Mouse (Mus musculus) megakaryocyte, embryonic 14.5 days (primary cell): ENCODE measurements around the gene Abi3bp. TPM values are rescaled to one million over a fixed set of nuclear protein-coding genes. Genes with fewer than 3 reads are reported as not detected.

Experiments
- H3K27me3 ChIP-seq: replicated peaks from 2 replicates; pipeline ENCODE3; 2012; ENCODE audit warnings: inconsistent platforms
- H3K36me3 ChIP-seq: replicated peaks from 2 replicates; pipeline ENCODE3; 2012; ENCODE audit warnings: low read length, inconsistent platforms, mixed read lengths
- H3K4me1 ChIP-seq: 2 replicates; pipeline ENCODE4 v1.6.1; 2012; ENCODE audit warnings: inconsistent platforms
- H3K4me3 ChIP-seq: replicated peaks from 2 replicates; pipeline ENCODE3; 2012; ENCODE audit warnings: moderate library complexity, mild to moderate bottlenecking, inconsistent platforms
- H3K9me3 ChIP-seq: 2 replicates; pipeline ENCODE4 v1.6.1; 2012; ENCODE audit warnings: inconsistent platforms
- FLI1 ChIP-seq: IDR thresholded peaks from 2 replicates; pipeline ENCODE4 v1.6.1; 2012; ENCODE audit warnings: low read length, inconsistent platforms, mixed read lengths
- GATA1 ChIP-seq: IDR thresholded peaks from 3 replicates; pipeline ENCODE4 v1.6.1; 2012; ENCODE audit warnings: mixed read lengths, low read length, inconsistent platforms, borderline replicate concordance
- polyA plus RNA-seq: library from polyadenylated mRNA; stranded (reverse); fragments of >175 nt; gene quantifications from 2 replicates; pipeline ENCODE4 v1.2.3, GENCODE M21; 2012; ENCODE audit warnings: low replicate concordance; ENCODE audit not compliant: insufficient read depth

Abi3bp gene
- polyA plus RNA-seq, 1 experiment: not detected

GRCm38 (mm10) chr16:56602394-56602793, 124.7 kb downstream of the Abi3bp start:
- Histone ChIP-seq H3K4me3 (no peak overlapping the region), H3K4me1 (no peaks in the 10 kb centered on the region), H3K36me3 (no peaks in the 10 kb centered on the region)

GRCm38 (mm10) chr16:56610572-56610971, 132.9 kb downstream of the Abi3bp start:
- Histone ChIP-seq H3K9me3 (no peaks in the 10 kb centered on the region), H3K4me1 (no peaks in the 10 kb centered on the region), H3K4me3 (no peak overlapping the region), H3K36me3 (no peaks in the 10 kb centered on the region), H3K27me3 (no peaks in the 10 kb centered on the region)
- TF ChIP-seq GATA1: no peak
- TF ChIP-seq FLI1: no peak

More at GRCm38 (mm10) chr16:56602394-56602793, 124.7 kb downstream of the Abi3bp start:
- Histone ChIP-seq H3K27me3 (no peaks in the 10 kb centered on the region), H3K9me3 (no peaks in the 10 kb centered on the region)
- no peak for TF ChIP-seq FLI1
- no peak for TF ChIP-seq GATA1

- Histone ChIP-seq H3K27me3 (no peaks in the 10 kb centered on the region), H3K4me1 (no peaks in the 10 kb centered on the region), H3K36me3 (no peaks in the 10 kb centered on the region), H3K4me3 (no peak overlapping the region), H3K9me3 (no peaks in the 10 kb centered on the region)
- TF ChIP-seq FLI1: no peak
- no peak for TF ChIP-seq GATA1
These were observed 133.6 kb downstream of the Abi3bp start for GRCm38 (mm10) chr16:56611096-56611867.

- Histone ChIP-seq H3K4me3 (no peak overlapping the region), H3K27me3 (no peaks in the 10 kb centered on the region), H3K36me3 (no peaks in the 10 kb centered on the region), H3K9me3 (no peaks in the 10 kb centered on the region), H3K4me1 (no peaks in the 10 kb centered on the region)
- TF ChIP-seq FLI1 (no peak), GATA1 (no peak)
These were observed 160.9 kb downstream of the Abi3bp start for GRCm38 (mm10) chr16:56638544-56638943.

GRCm38 (mm10) chr16:56645251-56645650, 167.6 kb downstream of the Abi3bp start:
- H3K4me1 ChIP-seq: no peaks in the 10 kb centered on the region
- no peaks in the 10 kb centered on the region for H3K9me3 ChIP-seq
- no peaks in the 10 kb centered on the region for H3K36me3 ChIP-seq
- TF ChIP-seq GATA1 (no peak), FLI1 (no peak)
- H3K4me3 ChIP-seq: no peak overlapping the region
- H3K27me3 ChIP-seq: no peaks in the 10 kb centered on the region

- H3K9me3 ChIP-seq: no peaks in the 10 kb centered on the region
- H3K36me3 ChIP-seq: no peaks in the 10 kb centered on the region
- H3K4me3 ChIP-seq: no peak overlapping the region
- H3K4me1 ChIP-seq: no peaks in the 10 kb centered on the region
- TF ChIP-seq FLI1: no peak
- TF ChIP-seq GATA1: no peak
- no peaks in the 10 kb centered on the region for H3K27me3 ChIP-seq
These were observed 168.9 kb downstream of the Abi3bp start for GRCm38 (mm10) chr16:56646382-56647172.

- no peak for TF ChIP-seq GATA1
- TF ChIP-seq FLI1: no peak
- Histone ChIP-seq H3K27me3 (no peaks in the 10 kb centered on the region), H3K36me3 (no peaks in the 10 kb centered on the region), H3K9me3 (no peaks in the 10 kb centered on the region), H3K4me1 (no peaks in the 10 kb centered on the region), H3K4me3 (no peak overlapping the region)
These were observed 177.7 kb downstream of the Abi3bp start for GRCm38 (mm10) chr16:56655193-56655910.

GRCm38 (mm10) chr16:56658866-56659265, 181.2 kb downstream of the Abi3bp start:
- no peaks in the 10 kb centered on the region for H3K9me3 ChIP-seq
- no peaks in the 10 kb centered on the region for H3K4me1 ChIP-seq
- no peak for TF ChIP-seq GATA1
- no peak for TF ChIP-seq FLI1
- H3K27me3 ChIP-seq: no peaks in the 10 kb centered on the region
- H3K4me3 ChIP-seq: no peak overlapping the region
- H3K36me3 ChIP-seq: no peaks in the 10 kb centered on the region

- H3K9me3 ChIP-seq: 0 out of 2 replicates have a peak, but pooled peaks cover 3% of the 10 kb centered on the region
- H3K4me3 ChIP-seq: no peak overlapping the region
- H3K4me1 ChIP-seq: no peaks in the 10 kb centered on the region
- H3K27me3 ChIP-seq: no peaks in the 10 kb centered on the region
- TF ChIP-seq FLI1: no peak
- no peak for TF ChIP-seq GATA1
- H3K36me3 ChIP-seq: no peaks in the 10 kb centered on the region
These were observed 191.8 kb downstream of the Abi3bp start for GRCm38 (mm10) chr16:56669520-56669919.

- no peaks in the 10 kb centered on the region for H3K36me3 ChIP-seq
- no peak overlapping the region for H3K4me3 ChIP-seq
- no peak for TF ChIP-seq FLI1
- TF ChIP-seq GATA1: no peak
- H3K4me1 ChIP-seq: 0 out of 2 replicates have a peak, but pooled peaks cover 3% of the 10 kb centered on the region
- no peaks in the 10 kb centered on the region for H3K27me3 ChIP-seq
- H3K9me3 ChIP-seq: 0 out of 2 replicates have a peak, but pooled peaks cover 3% of the 10 kb centered on the region
These were observed 193.3 kb downstream of the Abi3bp start for GRCm38 (mm10) chr16:56670941-56671340.
